Mouse (Mus musculus): ENCODE results near the gene Rad23a. TPM values are rescaled to one million over a fixed set of nuclear protein-coding genes. Genes with fewer than 3 reads are reported as not detected.

Gene Rad23a
- total RNA-seq, 4 experiments from 2014 or later = 107 to 125 (median 111) TPM

DNA sequence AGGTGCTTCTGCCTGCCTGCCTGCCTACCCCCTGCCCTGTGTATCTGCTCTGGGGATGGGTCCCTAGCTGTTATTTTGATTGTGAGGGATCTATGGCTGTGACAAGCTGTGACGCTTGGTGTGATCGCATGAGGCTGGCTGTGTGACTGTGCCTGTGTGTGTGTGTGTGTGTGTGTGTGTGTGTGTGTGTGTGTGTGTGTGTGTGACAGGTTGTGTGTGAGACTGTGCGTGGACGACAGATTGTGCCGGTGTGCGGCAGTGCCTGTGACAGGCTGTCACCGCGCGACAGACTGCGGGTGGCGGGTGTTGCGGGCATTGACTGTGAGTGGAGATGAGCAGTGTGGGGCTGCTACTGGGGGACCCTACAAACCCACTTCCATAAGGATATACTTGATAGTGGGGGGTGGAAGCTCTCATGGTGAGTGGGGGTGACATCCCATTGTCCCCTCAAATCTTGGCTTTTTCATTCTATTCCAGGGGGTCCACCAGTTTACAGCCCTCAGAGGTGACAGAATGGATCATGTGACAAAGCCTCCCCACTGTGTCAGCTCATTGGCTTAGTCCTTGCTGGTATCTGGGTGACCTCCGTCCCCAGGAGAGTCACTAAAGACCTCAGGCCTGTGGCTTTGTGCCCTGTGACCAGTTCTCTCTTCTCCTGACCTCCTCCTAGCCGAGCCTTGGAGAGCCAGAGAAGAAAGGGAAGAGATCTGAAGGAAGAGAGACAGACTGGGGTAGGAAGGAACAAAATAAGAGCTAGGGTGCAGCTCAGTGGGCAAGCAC lies 52.8 kb downstream of the Rad23a start:
- DNase-seq = no peak

DNA sequence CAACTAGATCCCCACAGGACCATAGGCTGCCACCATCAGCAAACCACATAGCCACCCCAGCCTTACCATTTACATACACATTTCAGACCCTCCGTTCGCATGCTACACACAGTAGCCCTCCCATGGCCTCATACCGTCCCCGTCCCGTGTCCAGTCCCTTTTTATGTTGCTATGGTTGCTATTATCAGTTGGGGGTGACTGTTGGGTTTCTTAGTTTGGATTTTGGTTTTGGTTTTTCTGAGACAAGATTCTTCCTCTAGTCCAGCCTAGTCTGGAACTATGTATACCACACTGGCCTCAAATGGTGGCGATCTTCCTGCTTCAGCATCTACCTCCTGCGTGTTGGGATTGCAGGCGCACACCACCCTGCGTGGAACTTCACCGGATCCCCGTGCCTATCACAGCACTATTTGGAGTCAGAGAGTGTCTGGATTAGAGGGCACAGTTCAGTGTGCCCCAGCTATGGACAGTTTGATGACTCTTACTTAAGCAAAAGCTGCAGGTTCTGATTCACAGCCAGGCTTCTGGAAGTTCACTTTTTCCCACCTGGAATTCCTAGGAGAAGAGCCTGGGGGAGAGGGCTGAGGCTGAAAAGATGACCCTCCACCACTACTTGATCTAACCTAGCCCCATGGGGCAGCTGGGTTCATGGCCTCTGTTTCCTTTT lies 53.5 kb downstream of the Rad23a start:
- DNase-seq = no peak

DNA sequence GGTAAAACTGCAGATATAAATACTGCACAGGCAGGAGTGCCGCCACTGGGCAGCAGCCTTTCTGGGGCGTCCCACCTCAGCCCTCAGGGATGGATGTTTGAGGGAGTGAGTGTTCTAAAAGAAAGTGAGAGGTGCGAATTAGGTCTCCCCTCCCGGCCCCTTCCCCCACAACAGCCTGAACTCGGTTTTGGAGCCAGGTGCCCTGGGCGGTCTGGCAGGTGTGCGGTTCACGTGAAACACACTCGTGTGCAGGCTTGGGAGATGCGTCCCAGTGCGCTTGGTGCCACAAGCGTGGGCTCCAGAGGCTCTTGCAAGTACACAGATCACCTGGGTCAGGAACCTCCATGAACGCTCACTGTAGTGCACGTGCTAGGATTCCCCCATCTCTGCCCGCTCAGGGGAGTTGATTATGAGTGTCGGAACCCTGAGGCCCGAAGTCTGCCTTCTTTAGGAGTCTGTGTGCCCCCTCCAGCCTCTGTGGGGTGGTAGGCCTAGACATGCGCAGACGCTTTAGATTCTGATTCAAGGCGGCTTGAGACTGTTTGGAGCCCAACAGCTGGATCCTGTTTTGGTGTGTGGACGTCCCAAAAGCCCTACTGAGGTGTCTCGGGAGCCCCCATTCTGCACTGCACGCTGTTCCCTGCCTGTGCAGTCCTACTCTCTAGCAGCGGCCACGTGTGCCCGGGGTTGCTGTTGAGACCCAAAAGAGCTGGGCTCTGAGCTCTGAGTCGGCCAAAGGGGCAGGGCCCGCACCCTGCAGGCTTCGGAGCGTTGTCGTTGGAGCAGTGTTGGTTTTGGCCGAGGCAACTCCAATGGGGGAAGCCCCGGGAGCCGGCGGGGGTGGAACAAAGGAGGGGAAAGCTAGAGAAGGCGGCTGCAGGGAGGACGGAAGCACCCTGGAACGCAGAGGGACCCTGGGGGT lies 54.4 kb downstream of the Rad23a start:
- no peak for DNase-seq

DNA sequence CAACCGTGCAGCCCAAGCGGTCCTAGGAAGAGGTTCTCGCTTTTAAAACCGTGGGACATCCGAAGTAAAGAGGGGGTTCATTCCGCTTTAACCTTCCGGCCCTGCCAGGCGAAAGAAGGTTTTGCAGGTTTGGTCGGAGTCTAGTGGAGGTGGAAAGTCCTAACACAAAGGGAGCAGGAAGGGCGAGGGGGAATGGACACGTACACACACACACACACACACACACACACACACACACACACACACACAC lies 55.0 kb downstream of the Rad23a start:
- DNase-seq = no peak

DNA sequence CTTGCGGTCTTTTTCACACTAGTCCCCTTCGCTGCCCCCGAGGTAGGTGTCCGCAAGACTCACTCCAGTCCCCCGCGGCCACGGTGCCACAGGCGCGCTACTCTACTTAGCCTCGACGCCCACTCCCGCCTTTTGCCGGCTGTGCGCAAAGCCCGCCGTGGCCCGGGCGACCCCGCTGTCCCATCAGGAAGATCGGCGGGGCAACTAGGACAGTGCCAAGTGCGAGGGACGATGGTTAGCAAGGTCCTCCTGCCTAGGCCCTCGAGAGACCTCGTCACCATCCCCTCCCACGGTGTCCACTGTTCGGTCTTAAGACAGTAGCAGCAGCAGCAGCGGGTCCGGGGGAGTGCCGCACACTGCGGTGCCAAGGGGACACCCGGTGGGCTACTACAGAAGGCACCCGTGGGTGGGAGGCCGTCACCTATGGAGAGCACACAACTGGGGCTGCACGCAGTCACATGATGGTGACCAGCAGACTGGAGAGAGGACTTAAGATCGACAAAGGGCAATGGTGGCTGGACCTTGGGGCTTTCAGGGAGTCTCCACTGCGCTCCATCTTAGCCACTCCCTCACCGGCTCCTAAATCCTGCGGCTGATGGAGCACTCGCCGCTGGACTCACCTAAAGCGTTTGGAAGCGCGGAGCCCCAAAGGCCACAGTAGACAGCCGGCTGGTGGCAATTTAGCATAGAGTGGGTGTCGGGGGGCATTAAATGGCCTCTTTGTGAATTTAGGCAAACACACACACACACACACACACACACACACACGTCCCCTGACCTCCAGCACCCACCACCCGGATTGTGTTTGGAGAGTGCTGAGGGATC lies 55.6 kb downstream of the Rad23a start:
- DNase-seq = no peak

Small RNAs within 50 kb of the gene (microRNA-seq; reads per million reads assigned to microRNA genes)
- gene Mir7069 = 2.5 to 4.0 reads per million in 2 experiments

Other genes starting within 250 kb of the Rad23a start
- gene Ier2, start 177.8 kb downstream of the Rad23a start, total RNA-seq (2022) = 10 to 100 TPM; 18.3 to 48.9 (median 22.3) TPM
- 100 to 1,000 TPM in 2 of 4 experiments, 10 to 100 TPM in 2; 75.4 to 109 (median 88.5) TPM for gene Trmt1, start 154.4 kb downstream of the Rad23a start, total RNA-seq (2022)
- gene Nacc1, start 152.8 kb downstream of the Rad23a start, total RNA-seq (2022) = 10 to 100 TPM; 81.0 to 86.9 (median 83.7) TPM
- gene Lyl1, start 139.2 kb downstream of the Rad23a start, total RNA-seq (2022) = 1 to 10 TPM; 3.1 to 5.6 (median 4.2) TPM
- under 1 TPM in 2 of 4 experiments, not detected in 2; 0.52 to 0.73 TPM for gene G430095P16Rik, start 117.7 kb downstream of the Rad23a start, total RNA-seq (2022)
- 100 to 1,000 TPM in 3 of 4 experiments, 10 to 100 TPM in 1; 99.6 to 150 (median 117) TPM for gene Nfix, start 40.3 kb downstream of the Rad23a start, total RNA-seq (2022)
- gene Dand5, start 17.8 kb downstream of the Rad23a start, total RNA-seq (2022) = 10 to 100 TPM; 11.2 to 14.9 (median 12.5) TPM
- gene Gadd45gip1, start 9.1 kb downstream of the Rad23a start, total RNA-seq (2022) = 10 to 100 TPM; 63.6 to 68.4 (median 66.2) TPM
- gene Calr, start 6.3 kb upstream of the Rad23a start, total RNA-seq (2022) = 100 to 1,000 TPM; 629 to 719 (median 673) TPM
- gene Farsa, start 16.3 kb upstream of the Rad23a start, total RNA-seq (2022) = 10 to 100 TPM; 59.9 to 76.8 (median 68.0) TPM
- 1 to 10 TPM; 6.1 to 9.1 (median 7.1) TPM for gene Syce2, start 31.4 kb upstream of the Rad23a start, total RNA-seq (2022)
- 10 to 100 TPM; 51.9 to 66.4 (median 60.4) TPM for gene Gcdh, start 53.3 kb upstream of the Rad23a start, total RNA-seq (2022)
- under 1 TPM in 2 of 4 experiments, not detected in 2; 0.22 to 0.24 TPM for gene Klf1, start 61.3 kb upstream of the Rad23a start, total RNA-seq (2022)
- 10 to 100 TPM; 12.5 to 28.7 (median 22.2) TPM for gene Dnase2a, start 67.9 kb upstream of the Rad23a start, total RNA-seq (2022)
- gene Mast1, start 96.7 kb upstream of the Rad23a start, total RNA-seq (2022) = 1 to 10 TPM; 2.1 to 9.2 (median 5.9) TPM
- gene Rtbdn, start 106.3 kb upstream of the Rad23a start, total RNA-seq (2022) = under 1 TPM in 2 of 4 experiments, not detected in 2; 0.28 to 0.40 TPM
- gene Gm49661, start 128.8 kb upstream of the Rad23a start, total RNA-seq (2022) = 1 to 10 TPM in 2 of 4 experiments, not detected in 2; 1.7 to 2.3 TPM
- 100 to 1,000 TPM; 651 to 758 (median 708) TPM for gene Prdx2, start 128.9 kb upstream of the Rad23a start, total RNA-seq (2022)
- gene Rnaseh2a, start 129.1 kb upstream of the Rad23a start, total RNA-seq (2022) = 100 to 1,000 TPM in 3 of 4 experiments, 10 to 100 TPM in 1; 89.0 to 142 (median 110) TPM
- 100 to 1,000 TPM in 1 of 4 experiments, 10 to 100 TPM in 3; 39.9 to 211 (median 52.4) TPM for gene Junb, start 138.1 kb upstream of the Rad23a start, total RNA-seq (2022)
- gene Hook2, start 149.9 kb upstream of the Rad23a start, total RNA-seq (2022) = 10 to 100 TPM in 2 of 4 experiments, 1 to 10 TPM in 2; 6.2 to 12.7 (median 10.5) TPM
- not detected for gene Best2, start 173.9 kb upstream of the Rad23a start, total RNA-seq (2022)
- gene Asna1, start 184.6 kb upstream of the Rad23a start, total RNA-seq (2022) = 100 to 1,000 TPM in 2 of 4 experiments, 10 to 100 TPM in 2; 96.4 to 107 (median 101) TPM
- gene Trir, start 186.2 kb upstream of the Rad23a start, total RNA-seq (2022) = 100 to 1,000 TPM; 134 to 159 (median 155) TPM
- 10 to 100 TPM; 67.7 to 85.8 (median 73.5) TPM for gene Tnpo2, start 196.2 kb upstream of the Rad23a start, total RNA-seq (2022)
- 10 to 100 TPM; 15.0 to 29.6 (median 21.6) TPM for gene Fbxw9, start 219.4 kb upstream of the Rad23a start, total RNA-seq (2022)
- 1 to 10 TPM in 1 of 4 experiments, not detected in 3; 1.3 TPM for gene Gm5741, start 227.3 kb upstream of the Rad23a start, total RNA-seq (2022)
- 10 to 100 TPM; 31.4 to 41.2 (median 33.2) TPM for gene Dhps, start 231.1 kb upstream of the Rad23a start, total RNA-seq (2022)
- 10 to 100 TPM; 76.0 to 87.7 (median 81.1) TPM for gene Wdr83os, start 240.1 kb upstream of the Rad23a start, total RNA-seq (2022)
- 10 to 100 TPM; 22.6 to 30.1 (median 29.2) TPM for gene Wdr83, start 240.6 kb upstream of the Rad23a start, total RNA-seq (2022)
- 10 to 100 TPM; 53.4 to 60.8 (median 54.3) TPM for gene Man2b1, start 242.6 kb upstream of the Rad23a start, total RNA-seq (2022)

Measured in adrenal gland, adult 8-10 months (tissue).